Mouse (Mus musculus): ENCODE measurements around the gene Abhd2.

GRCm38 (mm10) chr7:79398971-79399370 is 126.0 kb downstream of the Abhd2 start:
- TF ChIP-seq CTCF (IDR thresholded peaks at IDR 0.05; ENCODE audit: control insufficient read depth, insufficient read depth, low read length): no peak
- TF ChIP-seq POLR2A (IDR thresholded peaks at IDR 0.05; ENCODE audit: borderline replicate concordance, control insufficient read depth, low read depth, low read length): no peak

Data from bone marrow, adult 2 months (tissue).